17 mouse cellular contexts compared by ENCODE assay signal in the genomic region with DNA sequence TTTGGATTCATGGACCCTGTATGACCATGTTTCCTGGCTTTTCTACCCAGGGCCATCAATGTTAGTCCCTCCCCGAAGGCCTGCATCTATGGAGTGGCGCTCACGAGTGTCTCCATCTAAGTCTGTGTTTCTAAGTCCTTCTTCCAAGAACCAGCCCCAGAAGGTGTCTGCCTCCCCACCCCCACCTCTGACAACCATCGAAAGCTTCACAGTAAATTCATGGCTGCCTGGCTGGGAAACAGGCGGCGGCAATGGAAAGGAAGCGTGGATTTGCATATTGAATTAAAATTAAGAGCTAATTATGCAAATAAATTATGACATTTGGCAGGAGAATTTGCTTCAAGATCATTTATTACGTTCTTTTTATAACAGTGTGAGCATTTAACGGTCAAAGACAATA.
"Had no signal": no experiment of that assay in that cellular context is flagged by ENCODE, and none has a peak within 500 bp of the region (broad histone marks: within the 10 kb centered on the region; RNA-seq: fewer than 3 reads in every experiment).

No protein-coding gene starts in this region.

- H3K4me1 ChIP-seq: lung, embryonic 15.5 days; megakaryocyte, embryonic 14.5 days; midbrain, embryonic 12.5 days had no signal

- H3K4me3 ChIP-seq: lung, embryonic 15.5 days; megakaryocyte, embryonic 14.5 days; midbrain, embryonic 12.5 days; neural tube, embryonic 12.5 days had no signal

- H3K4me2 ChIP-seq: lung, embryonic 15.5 days; midbrain, embryonic 12.5 days; neural tube, embryonic 12.5 days had no signal

- DNase-seq: liver, postnatal 0 days; lung, adult 2 months; lung, postnatal 14 days; lung, postnatal 36 days; midbrain, embryonic 14.5 days; right cerebral cortex, postnatal 25 days; right cerebral cortex, postnatal 4 days; spleen, adult 18-20 months; thymus, adult 18-20 months; thymus, postnatal 14 days; thymus, postnatal 36 days had no signal

- H3K36me3 ChIP-seq: lung, embryonic 15.5 days; midbrain, embryonic 12.5 days; neural tube, embryonic 12.5 days had no signal

- H3K9ac ChIP-seq: liver, postnatal 0 days; lung, embryonic 15.5 days; midbrain, embryonic 12.5 days; neural tube, embryonic 12.5 days had no signal

- H3K9me3 ChIP-seq: lung, embryonic 15.5 days; megakaryocyte, embryonic 14.5 days; midbrain, embryonic 12.5 days; neural tube, embryonic 12.5 days had no signal

- ATAC-seq: liver, postnatal 0 days; lung, postnatal 0 days had no signal

- H3K27ac ChIP-seq: lung, embryonic 15.5 days; macrophage; midbrain, embryonic 12.5 days; neural tube, embryonic 12.5 days had no signal
